Mouse (Mus musculus): ENCODE data around the gene Ccdc40.
"Not testable (repeated sequence)": the region's sequence is repeated elsewhere in the genome, so short reads cannot be mapped to it uniquely, and the experiment has no call there.

Gene Ccdc40

DNA sequence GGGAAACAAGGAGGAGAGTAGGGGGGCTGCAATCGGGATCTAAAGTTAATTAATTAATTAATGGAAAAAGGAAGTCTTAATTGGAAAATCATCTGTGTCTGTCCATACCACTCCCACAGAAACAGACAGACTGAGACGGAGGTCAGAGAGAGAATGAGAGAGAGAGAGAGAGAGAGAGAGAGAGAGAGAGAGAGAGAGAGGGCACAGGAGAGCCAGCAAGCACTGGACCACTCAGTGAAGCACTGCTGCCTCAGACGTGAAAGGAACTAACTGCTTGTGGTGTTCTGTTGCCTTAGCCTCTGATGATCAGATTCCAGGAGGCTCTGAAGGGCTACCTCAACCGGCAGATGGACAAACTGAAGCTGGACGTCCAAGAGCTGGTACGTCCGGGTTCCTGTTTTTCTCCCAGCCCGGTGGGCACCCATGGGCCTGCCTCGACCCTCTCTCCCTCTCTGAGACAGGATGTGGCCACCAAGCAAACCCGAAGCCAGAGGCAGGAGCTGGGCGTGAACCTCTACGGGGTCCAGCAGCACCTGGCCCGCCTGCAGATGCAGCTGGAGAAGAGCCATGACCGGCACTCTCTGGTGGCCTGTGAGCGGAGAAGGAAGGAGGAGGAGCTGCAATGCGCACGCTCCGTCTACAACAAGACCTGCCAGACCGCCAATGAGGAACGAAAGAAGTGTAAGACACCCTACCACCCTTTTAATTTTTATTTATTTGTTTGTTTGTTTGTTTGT lies 9.4 kb downstream of the Ccdc40 start:
- DNase-seq = no peak

- peak; percentile 41 for DNase-seq
Observed at GRCm38 (mm10) chr11:119238305-119238721, 9.9 kb downstream of the Ccdc40 start.

DNA sequence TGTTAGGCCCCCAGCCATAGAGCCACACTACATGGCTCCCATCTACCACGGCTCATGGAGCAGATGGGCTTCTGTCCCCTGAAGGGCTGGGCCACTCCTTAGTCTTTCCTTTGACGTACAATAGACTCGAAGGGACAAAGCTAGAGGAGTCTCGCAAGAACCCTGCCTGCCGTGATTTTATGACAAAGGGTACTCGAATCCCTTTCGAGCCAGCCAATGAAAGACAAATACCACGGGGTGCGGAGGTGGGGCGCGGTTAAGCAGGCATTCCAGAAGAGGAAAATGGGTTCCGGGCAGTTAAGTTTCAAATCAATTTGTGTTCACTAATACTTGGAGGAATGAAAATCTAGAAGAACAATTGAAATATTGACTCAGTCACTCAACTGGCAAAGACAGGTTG lies 11.1 kb downstream of the Ccdc40 start:
- DNase-seq = no peak

GRCm38 (mm10) chr11:119245543-119245942 lies 17.2 kb downstream of the Ccdc40 start:
- DNase-seq = not testable (repeated sequence)

- peak; percentile 44 for DNase-seq
Observed at GRCm38 (mm10) chr11:119249011-119249410, 20.6 kb downstream of the Ccdc40 start.

DNA sequence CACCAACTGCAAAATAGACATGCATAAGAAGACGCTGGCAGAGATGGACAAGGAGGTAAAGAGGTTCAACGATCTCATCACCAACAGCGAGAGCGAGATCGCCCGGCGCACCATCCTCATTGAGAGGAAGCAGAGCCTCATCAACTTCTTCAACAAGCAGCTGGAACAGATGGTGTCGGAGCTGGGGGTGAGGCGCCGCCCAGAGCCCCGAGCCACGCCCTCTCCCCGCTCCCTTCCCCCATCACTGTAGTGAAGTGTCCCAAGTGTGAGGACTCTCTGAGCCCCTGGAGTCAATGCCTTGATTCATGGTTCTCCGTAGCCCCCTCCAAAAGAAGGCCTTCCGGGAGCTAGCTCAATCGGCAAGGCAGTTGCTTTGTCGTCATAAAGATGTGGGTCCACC lies 22.6 kb downstream of the Ccdc40 start:
- DNase-seq = no peak

- DNase-seq = no peak
Observed at GRCm38 (mm10) chr11:119252854-119253541, 24.6 kb downstream of the Ccdc40 start.

GRCm38 (mm10) chr11:119256557-119256956 lies 28.2 kb downstream of the Ccdc40 start:
- DNase-seq = not testable (repeated sequence)

DNA sequence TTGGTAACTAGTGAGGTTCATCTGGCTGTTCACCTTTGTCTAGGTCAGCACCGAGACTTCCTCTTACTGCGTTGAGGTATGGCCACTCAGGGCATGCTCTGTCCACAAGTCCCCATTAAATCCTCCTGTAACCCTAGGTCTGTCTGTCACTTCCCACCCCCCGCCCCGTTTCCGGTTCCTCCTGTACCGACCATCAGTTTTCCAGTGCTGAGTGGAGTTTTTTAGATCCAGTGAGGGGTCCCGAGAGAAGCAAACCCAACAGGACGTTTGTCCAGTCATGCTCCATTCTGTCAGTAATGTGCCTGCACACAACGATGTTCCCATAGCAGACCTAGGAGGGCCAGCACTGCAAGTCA lies 29.8 kb downstream of the Ccdc40 start:
- no peak for DNase-seq

DNA sequence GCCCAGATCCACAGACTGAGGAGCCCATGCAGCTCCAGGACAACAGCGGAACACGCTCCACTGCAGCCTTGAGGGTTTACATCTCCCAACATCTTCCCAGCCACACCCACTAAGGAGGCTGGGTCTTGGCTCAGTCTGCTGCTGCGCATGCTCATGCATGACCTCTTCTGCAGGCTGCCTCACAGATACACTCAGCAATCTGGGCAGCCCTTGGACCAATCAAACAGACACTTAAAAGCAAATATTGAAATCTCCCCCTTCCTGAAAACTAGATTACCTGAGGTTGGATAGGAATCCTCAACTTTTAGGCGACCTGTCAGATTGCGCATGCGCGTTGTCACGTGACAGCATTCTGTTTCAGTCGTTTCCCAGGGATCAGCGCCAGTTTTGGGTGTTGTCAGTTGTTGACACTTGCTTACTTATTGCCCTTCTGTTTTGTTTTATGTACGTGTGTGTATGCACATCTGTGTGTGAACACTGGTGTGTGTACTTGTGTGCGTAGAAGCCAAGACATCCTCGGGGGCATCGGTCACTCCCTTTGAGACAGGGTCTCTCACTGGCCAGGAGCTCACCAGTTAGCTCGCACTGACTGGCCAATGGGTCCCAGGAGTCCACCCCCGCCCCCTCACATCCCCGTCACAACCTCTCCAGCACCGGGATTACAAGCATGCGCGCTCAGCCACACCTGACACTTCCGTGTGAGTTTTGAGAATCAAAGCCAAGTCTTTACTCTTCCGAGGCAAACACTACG lies 30.4 kb downstream of the Ccdc40 start:
- peak; percentile 77 for DNase-seq

- DNase-seq = no peak
Observed at GRCm38 (mm10) chr11:119259977-119260376, 31.6 kb downstream of the Ccdc40 start.

DNA sequence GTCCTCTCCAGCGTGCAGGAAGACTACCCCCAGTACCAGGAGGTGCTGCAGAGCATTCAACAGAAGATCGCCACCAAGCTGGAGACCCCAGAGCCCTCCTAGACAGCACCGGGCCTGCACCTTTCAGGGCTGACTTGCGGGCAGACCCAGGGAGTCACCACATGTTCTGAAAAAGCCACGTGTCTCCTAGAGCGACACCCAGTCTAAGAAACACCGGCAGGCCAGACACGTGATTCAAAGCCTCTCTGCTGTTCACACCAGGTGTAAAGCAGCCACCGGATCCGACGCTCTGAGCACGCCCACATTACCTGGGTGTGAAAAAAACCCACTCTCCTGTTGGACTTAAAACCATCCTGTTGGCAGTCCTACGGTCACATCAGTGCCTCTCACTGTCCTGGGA lies 36.0 kb downstream of the Ccdc40 start:
- no peak for DNase-seq

DNA sequence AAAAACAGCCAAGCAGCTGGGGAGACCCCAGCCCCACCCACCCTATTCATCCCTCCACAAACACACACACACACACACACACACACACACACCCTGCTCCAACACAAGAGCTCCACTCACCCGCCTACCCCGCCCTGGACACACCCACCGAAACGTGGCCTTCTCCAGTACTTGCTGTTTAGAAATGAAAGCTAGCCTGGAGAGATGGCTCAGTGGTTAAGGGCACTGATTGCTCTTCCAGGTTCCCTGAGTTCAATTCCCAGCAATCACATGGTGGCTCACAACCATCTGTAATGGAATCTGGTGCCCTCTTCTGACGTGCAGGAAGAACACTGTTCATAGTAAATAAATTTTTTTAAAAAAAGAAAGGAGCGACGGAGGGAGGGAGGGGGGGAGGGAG lies 37.4 kb downstream of the Ccdc40 start:
- no peak for DNase-seq

GRCm38 (mm10) chr11:119267241-119267674 lies 38.9 kb downstream of the Ccdc40 start:
- peak; percentile 79 for DNase-seq

- DNase-seq = peak; percentile 92
Observed at GRCm38 (mm10) chr11:119267768-119268556, 39.6 kb downstream of the Ccdc40 start, which contains the start of gene Gaa. Gene Gaa, plus strand, starts transcription at chr11:119267887.

DNA sequence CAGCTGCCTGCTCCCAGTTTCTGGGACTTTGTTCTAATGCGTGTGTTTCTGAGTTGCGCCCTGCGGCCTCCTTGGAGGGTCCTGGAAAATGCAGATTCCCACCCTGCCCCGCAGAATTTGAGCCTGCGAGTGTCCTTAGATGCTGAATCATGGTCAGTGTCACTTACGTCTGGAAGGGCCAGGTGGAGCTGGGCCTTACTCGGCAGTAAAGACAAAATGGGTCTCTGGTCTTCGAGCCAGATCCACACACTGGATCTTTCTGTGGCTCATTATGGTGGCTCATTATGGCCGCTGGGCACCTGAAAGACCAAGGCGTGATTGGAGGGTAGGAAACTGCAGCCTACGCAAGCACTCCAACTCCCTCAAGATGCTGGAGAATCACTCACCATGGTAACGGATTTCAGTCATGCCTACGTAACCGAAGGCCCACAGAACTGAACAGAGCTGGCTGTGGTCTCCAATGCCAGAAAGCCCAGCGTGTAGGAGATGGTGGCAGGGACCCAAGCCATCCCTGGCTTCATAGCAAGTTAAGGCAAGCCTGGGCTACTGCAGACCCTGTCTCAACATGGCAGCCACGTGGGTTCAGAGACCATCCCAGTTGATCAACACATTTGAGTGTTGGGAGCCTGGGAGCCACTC lies 40.3 kb downstream of the Ccdc40 start:
- no peak for DNase-seq

- not testable (repeated sequence) for DNase-seq
Observed at GRCm38 (mm10) chr11:119272492-119272891, 44.1 kb downstream of the Ccdc40 start.

- DNase-seq = no peak
Observed at GRCm38 (mm10) chr11:119273186-119273930, 45.0 kb downstream of the Ccdc40 start.

- DNase-seq = no peak
Observed at GRCm38 (mm10) chr11:119281030-119281429, 52.7 kb downstream of the Ccdc40 start.

- peak; percentile 45 for DNase-seq
Observed at GRCm38 (mm10) chr11:119285791-119286527, 57.6 kb downstream of the Ccdc40 start.

Measured in kidney, adult 11 months (tissue).